Mouse (Mus musculus) neural tube, embryonic 11.5 days (tissue): ENCODE measurements around the gene Bmi1. TPM values are rescaled to one million over a fixed set of nuclear protein-coding genes. Genes with fewer than 3 reads are reported as not detected.

Source experiments
- ATAC-seq: fragments of 200-750 bp; cut with Nextera tagmentation; 2 replicates; pipeline ENCODE4 v1.8.0; 2017; ENCODE audit warnings: moderate number of reproducible peaks, mild to moderate bottlenecking, moderate TSS enrichment, moderate library complexity; ENCODE audit not compliant: insufficient read depth, low FRiP score, low TSS enrichment
- DNase-seq: peaks from one replicate; pipeline ENCODE4 v3.0.0-alpha.2; 2015; ENCODE audit warnings: low spot score
- H3K27ac ChIP-seq: fragments of 300-500 bp; sonication (generic); 2 replicates; pipeline ENCODE4 v1.5.1; 2014; ENCODE audit warnings: low read depth, mild to moderate bottlenecking, low read length
- H3K27me3 ChIP-seq: fragments of 300-500 bp; sonication (generic); 2 replicates; pipeline ENCODE4 v1.6.1; 2014; ENCODE audit warnings: mild to moderate bottlenecking, low read length, mixed read lengths; ENCODE audit not compliant: control insufficient read depth, insufficient read depth
- H3K36me3 ChIP-seq: fragments of 300-500 bp; sonication (generic); 2 replicates; pipeline ENCODE4 v1.6.1; 2014; ENCODE audit warnings: mild to moderate bottlenecking, low read length, moderate library complexity, mixed read lengths; ENCODE audit not compliant: control insufficient read depth, insufficient read depth
- H3K4me1 ChIP-seq: fragments of 300-500 bp; sonication (generic); 2 replicates; pipeline ENCODE4 v1.6.1; 2014; ENCODE audit warnings: low read length, mixed read lengths; ENCODE audit not compliant: control insufficient read depth, insufficient read depth
- H3K4me2 ChIP-seq: fragments of 300-500 bp; sonication (generic); 2 replicates; pipeline ENCODE4 v1.6.1; 2014; ENCODE audit warnings: low read depth, mild to moderate bottlenecking, moderate library complexity
- H3K4me3 ChIP-seq: fragments of 300-500 bp; sonication (generic); 2 replicates; pipeline ENCODE4 v1.5.1; 2014; ENCODE audit warnings: low read depth, low read length
- H3K9ac ChIP-seq: fragments of 300-500 bp; sonication (generic); 2 replicates; pipeline ENCODE4 v1.6.1; 2014; ENCODE audit warnings: mild to moderate bottlenecking, low read length
- H3K9me3 ChIP-seq: fragments of 300-500 bp; sonication (generic); 2 replicates; pipeline ENCODE4 v1.6.1; 2016; ENCODE audit warnings: low read length; ENCODE audit not compliant: control insufficient read depth
- WGBS: fragments of 180-500 bp; shearing (Covaris S2); extraction: QIAGEN DNeasy Blood & Tissue Kit; methylation state at CpG from one replicate; pipeline ENCODE4 v1.1.7; 2014; 5-methylcytosine and 5-hydroxymethylcytosine counted together
- polyA plus RNA-seq: library from polyadenylated mRNA; unstranded; fragments of >200 nt; fragmentation: Nextera tagmentation; extraction: Ambion mirVana; gene quantifications from 2 replicates; pipeline ENCODE4 v1.2.1, GENCODE M21; 2014

Bmi1 gene
- polyA plus RNA-seq = 37.5 and 43.8 TPM in 2 replicates

DNA sequence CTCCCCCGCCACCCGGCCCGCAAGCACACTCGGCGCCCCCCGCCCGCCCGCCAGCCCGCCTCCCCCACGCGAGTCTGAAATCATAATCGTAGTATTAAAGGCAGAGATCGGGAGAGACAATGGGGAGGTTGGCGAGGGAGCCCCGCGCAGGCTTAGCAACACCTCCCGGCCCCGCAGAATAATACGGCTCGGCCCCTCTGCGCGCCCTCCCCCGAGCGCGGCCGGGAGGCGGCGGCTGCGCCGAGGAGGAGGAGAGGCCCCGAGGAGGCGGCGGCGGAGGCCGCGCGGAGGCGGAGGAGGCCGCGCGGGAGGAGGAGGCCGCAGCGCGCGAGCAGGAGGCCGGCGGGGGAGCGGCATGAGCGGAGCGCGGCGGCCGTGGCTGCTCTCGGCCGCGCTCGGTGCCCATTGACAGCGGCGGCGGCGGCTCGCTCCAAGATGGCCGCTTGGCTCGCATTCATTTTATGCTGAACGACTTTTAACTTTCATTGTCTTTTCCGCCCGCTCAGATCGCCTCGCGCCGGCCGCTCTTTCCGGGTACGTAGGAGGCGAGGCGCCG is at the start of gene Bmi1:
Gene Bmi1 (plus strand): TSS at position 83 of the 556 bp plus-strand sequence.
- Histone ChIP-seq H3K36me3 (no peaks in the 10 kb centered on the region), H3K9me3 (no peaks in the 10 kb centered on the region), H3K4me3 (peak within 1 kb of the TSS; percentile 90), H3K27ac (peak within 1 kb of the TSS; percentile 98), H3K9ac (peak within 1 kb of the TSS; percentile 97), H3K4me1 (peaks cover 18% of the 10 kb centered on the region), H3K27me3 (peaks cover 26% of the 10 kb centered on the region), H3K4me2 (peak within 1 kb of the TSS; percentile 90)
- ATAC-seq (peak; percentile 65), DNase-seq (peak; percentile 80)
- 0% methylated on average over 44 of the region's 77 CpGs for WGBS

DNA sequence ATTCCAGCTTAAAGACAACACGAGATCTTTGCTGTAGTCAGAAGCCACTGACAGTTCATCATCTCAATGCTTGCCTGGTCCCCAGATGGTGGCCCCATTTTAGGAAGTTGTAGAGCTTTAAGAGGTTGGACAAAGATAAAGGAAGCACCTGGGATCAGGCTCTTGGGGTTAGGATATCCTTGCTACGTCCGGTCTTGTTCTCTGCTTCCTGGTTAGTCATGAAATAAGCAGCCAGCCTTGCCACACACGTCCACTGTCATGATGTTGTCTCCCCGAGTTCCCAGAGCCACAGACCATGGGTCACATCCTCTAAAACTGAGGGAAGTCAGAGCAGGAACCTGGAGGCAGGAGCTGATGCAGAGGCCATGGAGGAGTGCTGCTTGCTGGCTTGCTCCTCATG is 46.3 kb upstream of the Bmi1 start:
- ATAC-seq (no peak), DNase-seq (no peak)
- H3K9ac ChIP-seq = no peak overlapping the region
- whole genome bisulfite sequencing = 83% methylated on average over 5 of the region's 5 CpGs
- H3K4me1 ChIP-seq = no peaks in the 10 kb centered on the region
- no peak overlapping the region for H3K4me3 ChIP-seq
- H3K27ac ChIP-seq = no peak overlapping the region
- no peak overlapping the region for H3K4me2 ChIP-seq
- H3K36me3 ChIP-seq = no peaks in the 10 kb centered on the region
- no peaks in the 10 kb centered on the region for H3K9me3 ChIP-seq
- H3K27me3 ChIP-seq = no peaks in the 10 kb centered on the region

DNA sequence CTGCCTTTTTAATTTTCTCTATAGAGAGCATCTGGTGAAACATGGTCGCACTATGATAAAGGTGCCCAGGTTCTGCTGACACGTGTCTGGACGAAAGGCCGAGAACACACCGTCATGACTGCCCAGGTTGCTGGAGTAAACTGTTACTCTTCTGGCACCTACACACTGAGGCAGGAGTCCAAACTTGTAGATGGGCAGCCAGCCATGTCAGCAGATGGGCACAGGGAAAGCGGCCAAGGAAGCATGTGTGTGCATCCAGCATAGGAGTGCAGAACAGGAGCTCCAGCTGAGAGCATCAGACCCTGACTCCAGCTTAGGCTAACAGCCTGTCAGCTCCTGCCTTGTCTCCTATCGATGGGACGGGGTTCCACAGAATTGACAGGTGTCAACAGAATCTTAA is 41.8 kb upstream of the Bmi1 start:
- Histone ChIP-seq H3K36me3 (no peaks in the 10 kb centered on the region), H3K4me2 (no peak overlapping the region), H3K4me3 (no peak overlapping the region), H3K4me1 (no peaks in the 10 kb centered on the region), H3K27me3 (no peaks in the 10 kb centered on the region), H3K9ac (no peak overlapping the region), H3K9me3 (no peaks in the 10 kb centered on the region), H3K27ac (no peak overlapping the region)
- ATAC-seq = no peak
- no peak for DNase-seq
- WGBS = 93% methylated on average over 8 of the region's 8 CpGs

DNA sequence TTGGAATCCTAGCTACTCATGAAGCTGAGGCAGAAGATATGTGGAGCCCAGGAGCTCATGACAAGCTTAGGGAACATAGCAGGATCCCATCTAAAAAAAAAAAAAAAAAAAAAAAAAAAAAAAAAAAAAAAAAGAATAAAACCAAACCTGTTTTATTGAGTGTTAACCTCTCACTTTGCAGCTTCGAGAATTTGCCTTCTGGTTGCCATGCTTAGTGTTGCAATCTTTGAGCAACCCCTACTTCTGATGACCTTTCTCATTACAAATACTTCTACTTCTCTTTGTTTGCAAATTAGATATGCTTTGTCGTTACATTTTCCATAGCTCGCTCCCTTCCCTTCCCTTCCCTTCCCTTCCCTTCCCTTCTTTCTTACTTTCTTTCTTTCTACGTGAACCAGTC is 28.3 kb upstream of the Bmi1 start:
- no peaks in the 10 kb centered on the region for H3K27me3 ChIP-seq
- no peaks in the 10 kb centered on the region for H3K4me1 ChIP-seq
- no peaks in the 10 kb centered on the region for H3K36me3 ChIP-seq
- no peak overlapping the region for H3K4me3 ChIP-seq
- DNase-seq (no peak), ATAC-seq (no peak)
- H3K4me2 ChIP-seq = no peak overlapping the region
- no peak overlapping the region for H3K27ac ChIP-seq
- H3K9me3 ChIP-seq = no peaks in the 10 kb centered on the region
- H3K9ac ChIP-seq = no peak overlapping the region
- WGBS = 85% methylated on average over 3 of the region's 4 CpGs

DNA sequence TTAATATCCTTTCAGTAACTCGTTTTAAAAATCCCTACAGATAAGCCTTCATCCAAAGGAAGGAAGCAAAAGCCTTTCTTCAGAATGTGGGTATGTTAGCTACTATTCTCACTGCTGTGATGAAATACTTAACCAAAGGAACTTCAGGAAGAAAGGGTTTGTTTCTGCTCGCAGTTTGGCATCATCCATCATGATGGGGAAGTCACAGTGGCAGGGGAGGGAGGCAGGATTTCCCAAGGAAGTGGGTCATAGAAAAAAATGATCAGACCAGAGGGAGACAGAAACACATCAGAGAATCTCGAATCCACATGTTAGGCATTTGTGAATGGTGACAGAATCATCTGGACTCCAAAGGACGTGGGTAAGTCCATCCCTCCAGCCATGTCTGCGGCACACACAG is 22.0 kb upstream of the Bmi1 start:
- DNase-seq (no peak), ATAC-seq (no peak)
- no peaks in the 10 kb centered on the region for H3K36me3 ChIP-seq
- no peak overlapping the region for H3K4me2 ChIP-seq
- no peak overlapping the region for H3K4me3 ChIP-seq
- H3K27ac ChIP-seq = no peak overlapping the region
- WGBS = 70% methylated on average over 5 of the region's 5 CpGs
- H3K9me3 ChIP-seq = no peaks in the 10 kb centered on the region
- no peak overlapping the region for H3K9ac ChIP-seq
- H3K27me3 ChIP-seq = no peaks in the 10 kb centered on the region
- H3K4me1 ChIP-seq = no peaks in the 10 kb centered on the region

DNA sequence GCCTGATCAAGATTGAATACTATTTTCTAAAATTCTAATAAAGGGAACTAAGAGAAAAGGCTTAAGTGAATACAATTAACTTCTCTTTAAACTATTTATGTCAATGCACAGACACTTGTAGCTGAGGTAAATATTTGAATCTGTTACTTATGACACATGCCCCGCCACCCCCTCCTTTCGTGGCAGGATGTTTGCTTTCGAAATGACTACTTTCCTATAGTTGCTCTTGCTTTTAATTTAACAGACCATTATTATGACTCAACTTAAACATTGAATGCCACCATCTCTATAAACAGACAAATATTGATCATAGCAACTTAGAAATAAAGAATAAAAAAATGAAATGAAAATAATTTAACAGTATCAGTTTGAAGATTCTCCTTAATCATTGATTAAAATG is 12.8 kb upstream of the Bmi1 start:
- H3K4me3 ChIP-seq = no peak overlapping the region
- WGBS = 92% methylated on average over 3 of the region's 3 CpGs
- ATAC-seq = no peak
- H3K9ac ChIP-seq = no peak overlapping the region
- H3K27me3 ChIP-seq = no peaks in the 10 kb centered on the region
- no peaks in the 10 kb centered on the region for H3K9me3 ChIP-seq
- H3K4me2 ChIP-seq = no peak overlapping the region
- DNase-seq = no peak
- H3K4me1 ChIP-seq = no peaks in the 10 kb centered on the region
- H3K27ac ChIP-seq = no peak overlapping the region
- H3K36me3 ChIP-seq = no peaks in the 10 kb centered on the region

DNA sequence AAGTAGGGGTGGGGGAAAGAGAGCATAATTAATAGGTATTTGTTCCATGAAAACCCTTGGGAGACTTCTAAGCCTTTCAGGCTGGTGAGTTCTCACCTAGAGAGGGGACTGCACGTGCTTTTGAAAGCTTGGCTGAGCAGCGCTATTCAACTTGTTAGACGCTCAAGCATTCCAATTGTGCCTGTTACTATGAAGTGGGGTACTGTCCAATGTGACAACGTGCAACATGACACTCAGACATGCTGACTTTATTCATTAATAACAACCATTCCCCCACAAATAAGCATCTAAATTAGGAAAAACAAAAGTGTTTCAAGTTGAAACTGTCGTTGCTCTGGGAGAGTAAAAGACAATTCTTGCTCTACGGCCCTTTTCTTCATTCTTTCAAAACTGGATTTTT is 5.8 kb upstream of the Bmi1 start:
- ATAC-seq (no peak), DNase-seq (no peak)
- H3K9ac ChIP-seq = no peak overlapping the region
- no peak overlapping the region for H3K4me2 ChIP-seq
- peaks cover 4% of the 10 kb centered on the region for H3K27me3 ChIP-seq
- H3K27ac ChIP-seq = no peak overlapping the region
- no peaks in the 10 kb centered on the region for H3K36me3 ChIP-seq
- H3K4me3 ChIP-seq = no peak overlapping the region
- peaks cover 4% of the 10 kb centered on the region; the same call in 1 of the 2 replicates for H3K4me1 ChIP-seq
- 5% methylated on average over 6 of the region's 6 CpGs for WGBS
- H3K9me3 ChIP-seq = no peaks in the 10 kb centered on the region

DNA sequence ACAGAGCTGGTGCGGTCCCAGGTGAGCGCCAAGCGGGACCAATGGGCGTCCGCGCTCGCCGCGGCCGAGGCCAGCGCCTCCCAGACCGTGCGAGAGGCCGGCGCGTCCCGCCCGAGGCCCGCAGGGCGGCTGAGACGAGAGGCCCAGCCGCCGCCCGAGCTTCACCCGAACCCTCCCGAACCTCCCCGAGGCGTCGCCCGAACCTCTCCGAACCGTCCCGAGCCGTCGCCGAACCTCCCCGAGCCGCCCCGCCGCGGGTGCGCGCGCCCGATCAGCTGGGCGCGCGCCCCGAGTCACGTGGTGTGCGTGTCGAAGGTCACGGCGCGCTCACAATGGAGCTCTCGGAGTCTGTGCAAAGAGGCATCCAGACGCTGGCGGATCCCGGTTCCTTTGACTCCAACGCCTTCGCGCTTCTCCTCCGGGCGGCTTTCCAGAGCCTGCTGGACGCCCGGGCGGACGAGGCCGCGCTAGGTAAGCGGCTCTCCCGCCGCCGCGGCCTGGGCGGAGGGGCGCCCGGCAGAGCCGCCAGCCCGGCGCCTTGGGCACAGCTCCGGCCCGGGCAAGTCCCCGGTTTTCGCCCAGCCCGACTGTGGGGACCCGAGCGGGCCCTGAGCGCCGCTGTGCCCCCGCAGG is 4.6 kb upstream of the Bmi1 start, which contains the start of gene Commd3:
Gene Commd3 (plus strand): TSS at position 252 of the 633 bp plus-strand sequence.
- H3K4me2 ChIP-seq = peak within 1 kb of the TSS; percentile 83
- no peaks in the 10 kb centered on the region for H3K9me3 ChIP-seq
- H3K9ac ChIP-seq = peak within 1 kb of the TSS; percentile 99
- ATAC-seq = peak; percentile 77
- H3K27ac ChIP-seq = peak within 1 kb of the TSS; percentile 99
- peak within 1 kb of the TSS; percentile 81 for H3K4me3 ChIP-seq
- DNase-seq = peak; percentile 93
- H3K36me3 ChIP-seq = no peaks in the 10 kb centered on the region
- H3K4me1 ChIP-seq = peaks cover 4% of the 10 kb centered on the region; the same call in 1 of the 2 replicates
- under 1% methylated on average over 65 of the region's 91 CpGs for WGBS
- peaks cover 4% of the 10 kb centered on the region for H3K27me3 ChIP-seq

DNA sequence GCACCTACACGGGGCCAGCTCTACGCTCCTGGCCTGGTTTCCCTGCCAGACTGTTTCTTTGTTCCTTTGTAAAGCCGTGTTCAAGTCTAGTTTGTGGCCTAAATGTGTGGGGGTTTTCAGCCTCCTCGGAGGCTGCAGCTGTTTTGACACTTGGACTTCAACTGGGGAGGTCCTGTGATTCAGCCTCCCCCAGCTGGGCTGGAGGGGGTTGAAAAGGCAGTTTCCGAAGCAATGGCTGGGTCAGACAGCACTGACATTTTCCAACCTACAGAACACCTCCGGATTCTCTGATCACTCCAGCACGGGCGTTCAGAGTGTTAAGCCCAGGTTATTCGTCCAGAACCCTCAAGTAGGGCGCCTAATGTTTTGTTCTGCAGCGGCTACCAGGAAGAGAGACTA is 4.1 kb upstream of the Bmi1 start:
- no peaks in the 10 kb centered on the region for H3K9me3 ChIP-seq
- DNase-seq (no peak), ATAC-seq (no peak)
- peak overlapping the region; percentile 99 for H3K9ac ChIP-seq
- peaks cover 4% of the 10 kb centered on the region; the same call in 1 of the 2 replicates for H3K4me1 ChIP-seq
- peak overlapping the region; percentile 99 for H3K27ac ChIP-seq
- WGBS = under 1% methylated on average over 11 of the region's 11 CpGs
- peaks cover 4% of the 10 kb centered on the region for H3K27me3 ChIP-seq
- H3K4me2 ChIP-seq = peak overlapping the region; percentile 83
- peak overlapping the region; percentile 81 for H3K4me3 ChIP-seq
- H3K36me3 ChIP-seq = no peaks in the 10 kb centered on the region
